ENCODE assay signal across 11 mouse cellular contexts in genomic region chr6:33137823-33138222, GRCm38 (mm10).
A peak's percentile ranks its signal among the peaks of the same experiment; 100 is the strongest.
DNase-seq lines count a peak whose midpoint lies in the region; ATAC-seq and TF ChIP-seq lines count a peak whose summit lies in the region.
"Had no signal": no experiment of that assay in that cellular context is flagged by ENCODE, and none has a peak within 500 bp of the region (broad histone marks: within the 10 kb centered on the region; RNA-seq: fewer than 3 reads in every experiment).

No protein-coding gene starts in this region.

- H3K27ac ChIP-seq in kidney, postnatal 0 days = no peak overlapping the region
- H3K27ac ChIP-seq in kidney, adult 2 months (ENCODE audit: insufficient read depth, low read depth, low read length) = no peak overlapping the region
- H3K27ac ChIP-seq: hindbrain, embryonic 15.5 days had no signal

- no peak for TF ChIP-seq POLR2A in kidney, adult 2 months (IDR thresholded peaks at IDR 0.05; ENCODE audit: low read depth, low read length)

- H3K9me3 ChIP-seq in kidney, postnatal 0 days (replicated peaks; ENCODE audit: low read length) = no peaks in the 10 kb centered on the region
- H3K9me3 ChIP-seq: hindbrain, embryonic 15.5 days had no signal

- no peaks in the 10 kb centered on the region for H3K4me1 ChIP-seq in kidney, postnatal 0 days (replicated peaks; ENCODE audit: insufficient read depth, low read length)
- no peaks in the 10 kb centered on the region for H3K4me1 ChIP-seq in kidney, adult 2 months (ENCODE audit: control insufficient read depth, insufficient read depth, low read length)
- H3K4me1 ChIP-seq: hindbrain, embryonic 15.5 days; megakaryocyte, embryonic 14.5 days had no signal

- ATAC-seq in kidney, postnatal 0 days (replicated peaks; ENCODE audit: low FRiP score, low read depth) = no peak

- peak; percentile 64 for DNase-seq in kidney, postnatal 0 days (ENCODE audit: low spot score)
- DNase-seq in kidney, adult 2 months = no peak
- DNase-seq in thymus, postnatal 14 days = peak; percentile 19
- DNase-seq in thymus, postnatal 36 days = no peak
- peak; percentile 68 for DNase-seq in embryo, embryonic 11 days
- DNase-seq in yolk sac, embryonic 10.5 days (ENCODE audit: low spot score) = peak; percentile 38
- DNase-seq in right cerebral cortex, postnatal 10 days (ENCODE audit: low spot score in 2 of 2) = no peak
- DNase-seq in urinary bladder, adult 18-20 months (ENCODE audit: low spot score in 2 of 2) = no peak
- DNase-seq: right cerebral cortex, adult 18-20 months had no signal

- no peaks in the 10 kb centered on the region for H3K27me3 ChIP-seq in kidney, postnatal 0 days (ENCODE audit: insufficient read depth, low read length)
- no peaks in the 10 kb centered on the region for H3K27me3 ChIP-seq in kidney, adult 2 months (replicated peaks; ENCODE audit: control insufficient read depth, insufficient read depth, low read length)
- H3K27me3 ChIP-seq: hindbrain, embryonic 15.5 days; megakaryocyte, embryonic 14.5 days had no signal

- no peaks in the 10 kb centered on the region for H3K36me3 ChIP-seq in kidney, postnatal 0 days (ENCODE audit: insufficient read depth, low read length)
- no peaks in the 10 kb centered on the region for H3K36me3 ChIP-seq in kidney, adult 2 months (ENCODE audit: control insufficient read depth, insufficient read depth, low read length)
- H3K36me3 ChIP-seq: hindbrain, embryonic 15.5 days had no signal

- no peak overlapping the region for H3K4me2 ChIP-seq in kidney, postnatal 0 days (ENCODE audit: low read length)
- H3K4me2 ChIP-seq: hindbrain, embryonic 15.5 days had no signal

- 40% methylated on average over 8 of the region's 8 CpGs for WGBS in kidney, postnatal 0 days
- 43% methylated on average over 8 of the region's 8 CpGs for WGBS in kidney, adult 2 months

- H3K9ac ChIP-seq in kidney, postnatal 0 days (ENCODE audit: low read depth, low read length) = no peak overlapping the region
- H3K9ac ChIP-seq: hindbrain, embryonic 15.5 days had no signal

- no peak for TF ChIP-seq CTCF in kidney, postnatal 0 days (IDR thresholded peaks at IDR 0.05; ENCODE audit: low read depth)
- TF ChIP-seq CTCF in kidney, adult 2 months (conservative IDR thresholded peaks at IDR 0.05; ENCODE audit: insufficient read depth, insufficient read length, low read depth, low read length) = no peak

- no peak overlapping the region for H3K4me3 ChIP-seq in kidney, postnatal 0 days (replicated peaks; ENCODE audit: low read depth, low read length)
- no peak overlapping the region for H3K4me3 ChIP-seq in kidney, adult 2 months (ENCODE audit: insufficient read depth, low read depth, low read length)
- H3K4me3 ChIP-seq: hindbrain, embryonic 15.5 days; megakaryocyte, embryonic 14.5 days had no signal

Comparison
In these comparisons a context has a peak if more than half of its experiments do, and no peak if none do; other contexts are left out.
1. DNase-seq: peak in kidney, postnatal 0 days (single experiment), thymus, postnatal 14 days (single experiment), embryo, embryonic 11 days (single experiment) and yolk sac, embryonic 10.5 days (single experiment); none in kidney, adult 2 months (single experiment), thymus, postnatal 36 days (0 of 2), right cerebral cortex, postnatal 10 days (0 of 2) and urinary bladder, adult 18-20 months (0 of 2).